ENCODE assay signal across 9 mouse cellular contexts in genomic region chr9:102479022-102479421, GRCm38 (mm10). TPM values are rescaled to one million over a fixed set of nuclear protein-coding genes. Genes with fewer than 3 reads are reported as not detected.
DNase-seq lines count a peak whose midpoint lies in the region; ATAC-seq and TF ChIP-seq lines count a peak whose summit lies in the region.
"Had no signal": no experiment of that assay in that cellular context is flagged by ENCODE, and none has a peak within 500 bp of the region (broad histone marks: within the 10 kb centered on the region; RNA-seq: fewer than 3 reads in every experiment).

No protein-coding gene starts in this region.

- 48% methylated on average over 9 of the region's 9 CpGs for WGBS in heart, embryonic 10.5 days
- 42% methylated on average over 9 of the region's 9 CpGs for WGBS in heart, embryonic 12.5 days
- 56% methylated on average over 9 of the region's 9 CpGs for WGBS in forebrain, embryonic 10.5 days

- ATAC-seq in heart, embryonic 12.5 days (ENCODE audit: insufficient number of reproducible peaks, low FRiP score), result no peak
- ATAC-seq in activated CD4-positive, CD25-positive, alpha-beta regulatory T cell, adult 4 months, result no peak

- DNase-seq in heart, embryonic 10.5 days (ENCODE audit: low spot score), result peak; percentile 62
- DNase-seq in adrenal gland, adult (ENCODE audit: inconsistent age in 2 of 2, low spot score in 1 of 2), result peak; percentile 58 to 91
- peak; percentile 34 to 41 for DNase-seq in kidney, postnatal 4 days
- peak; percentile 55 for DNase-seq in splenic B cell, adult 2 months (ENCODE audit: low read depth, low spot score)
- DNase-seq in forebrain, embryonic 10.5 days (ENCODE audit: extremely low spot score, low spot score), result no peak

- no peak overlapping the region for H3K27ac ChIP-seq in heart, embryonic 10.5 days
- no peak overlapping the region for H3K27ac ChIP-seq in heart, embryonic 12.5 days (ENCODE audit: poor library complexity, severe bottlenecking)
- no peak overlapping the region for H3K27ac ChIP-seq in forebrain, embryonic 10.5 days
- H3K27ac ChIP-seq: limb, embryonic 13.5 days had no signal

- peak; percentile 52 for TF ChIP-seq CTCF in C2C12 (IDR thresholded peaks at IDR 0.05; ENCODE audit: control insufficient read depth, insufficient read depth, insufficient read length)

- no peak overlapping the region for H3ac ChIP-seq in C2C12 (ENCODE audit: control insufficient read depth, insufficient read length, low read depth)

- no peaks in the 10 kb centered on the region for H3K9me3 ChIP-seq in heart, embryonic 10.5 days
- no peaks in the 10 kb centered on the region for H3K9me3 ChIP-seq in heart, embryonic 12.5 days (replicated peaks)
- no peaks in the 10 kb centered on the region for H3K9me3 ChIP-seq in forebrain, embryonic 10.5 days
- H3K9me3 ChIP-seq: limb, embryonic 13.5 days had no signal

- H3K79me3 ChIP-seq in C2C12 (ENCODE audit: low read depth), result no peaks in the 10 kb centered on the region

- no peak overlapping the region for H3K9ac ChIP-seq in heart, embryonic 12.5 days
- H3K9ac ChIP-seq: limb, embryonic 13.5 days had no signal

- no peak overlapping the region for H3K4me3 ChIP-seq in heart, embryonic 10.5 days
- H3K4me3 ChIP-seq in heart, embryonic 12.5 days, result no peak overlapping the region
- H3K4me3 ChIP-seq in C2C12 (ENCODE audit: insufficient read depth, poor library complexity, severe bottlenecking), result no peak overlapping the region
- H3K4me3 ChIP-seq in forebrain, embryonic 10.5 days, result no peak overlapping the region
- H3K4me3 ChIP-seq: limb, embryonic 13.5 days had no signal

- H3K36me3 ChIP-seq in heart, embryonic 10.5 days, result no peaks in the 10 kb centered on the region
- H3K36me3 ChIP-seq in heart, embryonic 12.5 days, result no peaks in the 10 kb centered on the region
- H3K36me3 ChIP-seq in C2C12 (ENCODE audit: control insufficient read depth, insufficient read depth), result no peaks in the 10 kb centered on the region
- H3K36me3 ChIP-seq in splenic B cell, adult 2 months (ENCODE audit: control insufficient read depth, insufficient read depth, low read length, poor library complexity, severe bottlenecking), result no peaks in the 10 kb centered on the region
- no peaks in the 10 kb centered on the region for H3K36me3 ChIP-seq in forebrain, embryonic 10.5 days (replicated peaks)
- H3K36me3 ChIP-seq: limb, embryonic 13.5 days had no signal

- no peaks in the 10 kb centered on the region for H3K27me3 ChIP-seq in heart, embryonic 10.5 days (ENCODE audit: insufficient read depth, poor library complexity, severe bottlenecking)
- no peaks in the 10 kb centered on the region for H3K27me3 ChIP-seq in heart, embryonic 12.5 days (replicated peaks)
- H3K27me3 ChIP-seq in C2C12 (ENCODE audit: control insufficient read depth, insufficient read depth, insufficient read length), result no peaks in the 10 kb centered on the region
- no peaks in the 10 kb centered on the region for H3K27me3 ChIP-seq in splenic B cell, adult 2 months (ENCODE audit: control insufficient read depth, insufficient read depth, low read length, poor library complexity, severe bottlenecking)
- no peaks in the 10 kb centered on the region for H3K27me3 ChIP-seq in forebrain, embryonic 10.5 days (ENCODE audit: poor library complexity, severe bottlenecking)
- H3K27me3 ChIP-seq: limb, embryonic 13.5 days had no signal

- H3K4me2 ChIP-seq in heart, embryonic 12.5 days, result no peak overlapping the region
- H3K4me2 ChIP-seq: limb, embryonic 13.5 days had no signal

- no peaks in the 10 kb centered on the region for H3K4me1 ChIP-seq in heart, embryonic 10.5 days
- H3K4me1 ChIP-seq in heart, embryonic 12.5 days (replicated peaks), result no peaks in the 10 kb centered on the region
- no peaks in the 10 kb centered on the region for H3K4me1 ChIP-seq in forebrain, embryonic 10.5 days
- H3K4me1 ChIP-seq: limb, embryonic 13.5 days had no signal

- H3K79me2 ChIP-seq in C2C12 (ENCODE audit: control insufficient read depth, insufficient read depth), result no peaks in the 10 kb centered on the region

TF ChIP-seq in C2C12, 6 proteins besides CTCF, POLR2A, EP300 and RAD21:
- no peak for TF ChIP-seq CEBPB (IDR thresholded peaks at IDR 0.05; ENCODE audit: low read depth)
- no peak for TF ChIP-seq MYOD1 (IDR thresholded peaks at IDR 0.05; ENCODE audit: control insufficient read depth, insufficient read length, low read depth)
- no peak for TF ChIP-seq MYOG (IDR thresholded peaks at IDR 0.05; ENCODE audit: control insufficient read depth, extremely low read depth, insufficient read length)
- TF ChIP-seq MAX (IDR thresholded peaks at IDR 0.05), result no peak
- TF ChIP-seq USF1 (IDR thresholded peaks at IDR 0.05; ENCODE audit: low read depth), result no peak
- no peak for TF ChIP-seq FOSL1 (IDR thresholded peaks at IDR 0.05; ENCODE audit: insufficient read depth, low read length, poor library complexity, severe bottlenecking)

RNA-seq across cellular contexts. Expression of gene Ky, which starts 26.5 kb away (rescaled TPM):
- polyA plus RNA-seq in heart, embryonic 10.5 days (2016; fragmentation: Nextera tagmentation; extraction: Ambion mirVana), result 0.21 and 1.1 TPM in 2 replicates
- 0.94 and 2.1 TPM in 2 replicates for polyA plus RNA-seq in heart, embryonic 12.5 days (2016; fragmentation: Nextera tagmentation; extraction: Ambion mirVana)
- not detected for polyA plus RNA-seq in C2C12 (2012; fragmentation: generic; extraction: Trizol)
- polyA plus RNA-seq in activated CD4-positive, CD25-positive, alpha-beta regulatory T cell, adult 4 months (2017; shearing (Covaris generic)), result under 1 TPM in 1 of 2 experiments, not detected in 1; 0.09 TPM
- 0.10 and 0.14 TPM in 2 replicates for polyA plus RNA-seq in forebrain, embryonic 10.5 days (2016; fragmentation: Nextera tagmentation; extraction: Ambion mirVana)
